Mouse (Mus musculus) neural tube, embryonic 11.5 days (tissue): ENCODE results near the gene Gucy1a1. TPM values are rescaled to one million over a fixed set of nuclear protein-coding genes. Genes with fewer than 3 reads are reported as not detected.
A peak's percentile ranks its signal among the peaks of the same experiment; 100 is the strongest.

Source experiments
- ATAC-seq: fragments of 200-750 bp; cut with Nextera tagmentation; 2 replicates; pipeline ENCODE4 v1.8.0; 2017; ENCODE audit warnings: moderate number of reproducible peaks, mild to moderate bottlenecking, moderate TSS enrichment, moderate library complexity; ENCODE audit not compliant: insufficient read depth, low FRiP score, low TSS enrichment
- DNase-seq: peaks from one replicate; pipeline ENCODE4 v3.0.0-alpha.2; 2015; ENCODE audit warnings: low spot score
- H3K27ac ChIP-seq: fragments of 300-500 bp; sonication (generic); 2 replicates; pipeline ENCODE4 v1.5.1; 2014; ENCODE audit warnings: low read depth, mild to moderate bottlenecking, low read length
- H3K27me3 ChIP-seq: fragments of 300-500 bp; sonication (generic); 2 replicates; pipeline ENCODE4 v1.6.1; 2014; ENCODE audit warnings: mild to moderate bottlenecking, low read length, mixed read lengths; ENCODE audit not compliant: control insufficient read depth, insufficient read depth
- H3K36me3 ChIP-seq: fragments of 300-500 bp; sonication (generic); 2 replicates; pipeline ENCODE4 v1.6.1; 2014; ENCODE audit warnings: mild to moderate bottlenecking, low read length, moderate library complexity, mixed read lengths; ENCODE audit not compliant: control insufficient read depth, insufficient read depth
- H3K4me1 ChIP-seq: fragments of 300-500 bp; sonication (generic); 2 replicates; pipeline ENCODE4 v1.6.1; 2014; ENCODE audit warnings: low read length, mixed read lengths; ENCODE audit not compliant: control insufficient read depth, insufficient read depth
- H3K4me2 ChIP-seq: fragments of 300-500 bp; sonication (generic); 2 replicates; pipeline ENCODE4 v1.6.1; 2014; ENCODE audit warnings: low read depth, mild to moderate bottlenecking, moderate library complexity
- H3K4me3 ChIP-seq: fragments of 300-500 bp; sonication (generic); 2 replicates; pipeline ENCODE4 v1.5.1; 2014; ENCODE audit warnings: low read depth, low read length
- H3K9ac ChIP-seq: fragments of 300-500 bp; sonication (generic); 2 replicates; pipeline ENCODE4 v1.6.1; 2014; ENCODE audit warnings: mild to moderate bottlenecking, low read length
- H3K9me3 ChIP-seq: fragments of 300-500 bp; sonication (generic); 2 replicates; pipeline ENCODE4 v1.6.1; 2016; ENCODE audit warnings: low read length; ENCODE audit not compliant: control insufficient read depth
- whole genome bisulfite sequencing: fragments of 180-500 bp; shearing (Covaris S2); extraction: QIAGEN DNeasy Blood & Tissue Kit; methylation state at CpG from one replicate; pipeline ENCODE4 v1.1.7; 2014; 5-methylcytosine and 5-hydroxymethylcytosine counted together
- polyA plus RNA-seq: library from polyadenylated mRNA; unstranded; fragments of >200 nt; fragmentation: Nextera tagmentation; extraction: Ambion mirVana; gene quantifications from 2 replicates; pipeline ENCODE4 v1.2.1, GENCODE M21; 2014

Gene Gucy1a1
- polyA plus RNA-seq, 1 experiment from 2014 or later = 3.0 TPM

DNA sequence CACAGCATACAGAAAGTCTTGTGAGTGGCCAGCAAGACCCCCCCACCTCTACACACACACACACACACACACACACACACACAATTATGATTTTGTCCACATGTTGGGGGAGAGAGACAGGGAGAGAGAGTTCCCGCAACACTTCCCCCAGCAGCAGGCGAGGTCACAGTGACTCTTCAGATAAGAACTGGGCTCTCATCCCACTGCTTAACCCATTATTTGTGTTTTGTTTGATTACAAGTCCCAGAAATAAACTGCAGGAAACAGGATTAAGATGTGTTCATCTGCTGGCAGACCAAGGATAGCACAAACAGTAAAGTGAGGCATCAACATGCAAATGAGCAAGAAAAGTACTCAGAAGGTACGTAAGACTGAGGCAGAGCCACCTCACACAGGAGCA lies 33.6 kb downstream of the Gucy1a1 start:
- 92% methylated on average over 3 of the region's 3 CpGs for WGBS

GRCm38 (mm10) chr3:82108951-82109350 lies 36.6 kb downstream of the Gucy1a1 start:
- no peak overlapping the region for H3K4me3 ChIP-seq
- 95% methylated on average over 15 of the region's 15 CpGs for WGBS

More for the DNA sequence above, 33.6 kb downstream of the Gucy1a1 start:
- ATAC-seq (no peak), DNase-seq (no peak)
- no peaks in the 10 kb centered on the region for H3K9me3 ChIP-seq
- H3K27me3 ChIP-seq = no peaks in the 10 kb centered on the region
- H3K4me2 ChIP-seq = no peak overlapping the region
- no peak overlapping the region for H3K4me3 ChIP-seq
- no peak overlapping the region for H3K9ac ChIP-seq
- no peak overlapping the region for H3K27ac ChIP-seq
- no peaks in the 10 kb centered on the region for H3K36me3 ChIP-seq
- H3K4me1 ChIP-seq = no peaks in the 10 kb centered on the region

GRCm38 (mm10) chr3:82104229-82104628 lies 41.4 kb downstream of the Gucy1a1 start:
- 76% methylated on average over 6 of the region's 6 CpGs for WGBS
- no peaks in the 10 kb centered on the region for H3K36me3 ChIP-seq
- DNase-seq (no peak), ATAC-seq (no peak)
- no peak overlapping the region for H3K4me3 ChIP-seq
- H3K27ac ChIP-seq = no peak overlapping the region
- no peak overlapping the region for H3K9ac ChIP-seq
- no peaks in the 10 kb centered on the region for H3K4me1 ChIP-seq
- H3K9me3 ChIP-seq = no peaks in the 10 kb centered on the region
- no peaks in the 10 kb centered on the region for H3K27me3 ChIP-seq
- H3K4me2 ChIP-seq = no peak overlapping the region

More at GRCm38 (mm10) chr3:82108951-82109350, 36.6 kb downstream of the Gucy1a1 start:
- H3K4me1 ChIP-seq = no peaks in the 10 kb centered on the region
- H3K9ac ChIP-seq = no peak overlapping the region
- H3K9me3 ChIP-seq = no peaks in the 10 kb centered on the region
- H3K27ac ChIP-seq = no peak overlapping the region
- DNase-seq (no peak), ATAC-seq (no peak)
- no peaks in the 10 kb centered on the region for H3K36me3 ChIP-seq
- no peak overlapping the region for H3K4me2 ChIP-seq
- H3K27me3 ChIP-seq = no peaks in the 10 kb centered on the region

GRCm38 (mm10) chr3:82099127-82099526 lies 46.5 kb downstream of the Gucy1a1 start:
- DNase-seq (no peak), ATAC-seq (no peak)
- WGBS = 80% methylated on average over 6 of the region's 6 CpGs
- no peaks in the 10 kb centered on the region for H3K9me3 ChIP-seq
- no peak overlapping the region for H3K27ac ChIP-seq
- no peak overlapping the region for H3K9ac ChIP-seq
- no peaks in the 10 kb centered on the region for H3K4me1 ChIP-seq
- no peak overlapping the region for H3K4me2 ChIP-seq
- H3K36me3 ChIP-seq = no peaks in the 10 kb centered on the region
- H3K27me3 ChIP-seq = no peaks in the 10 kb centered on the region
- no peak overlapping the region for H3K4me3 ChIP-seq

- Histone ChIP-seq H3K27ac (no peak overlapping the region), H3K27me3 (no peaks in the 10 kb centered on the region), H3K9ac (no peak overlapping the region), H3K4me1 (no peaks in the 10 kb centered on the region), H3K9me3 (no peaks in the 10 kb centered on the region), H3K4me2 (no peak overlapping the region), H3K36me3 (no peaks in the 10 kb centered on the region), H3K4me3 (no peak overlapping the region)
- DNase-seq (no peak), ATAC-seq (no peak)
- 73% methylated on average over 2 of the region's 2 CpGs for WGBS
Observed at GRCm38 (mm10) chr3:82096801-82097200, 48.8 kb downstream of the Gucy1a1 start.

GRCm38 (mm10) chr3:82074201-82074851 lies 71.3 kb downstream of the Gucy1a1 start, which contains the start of gene Gucy1b1:
TSS of gene Gucy1b1 (minus strand) at chr3:82074689.
- WGBS = 2% methylated on average over 25 of the region's 25 CpGs
- Histone ChIP-seq H3K36me3 (no peaks in the 10 kb centered on the region), H3K27ac (no peak within 1 kb of the TSS), H3K4me1 (0 out of 2 replicates have a peak, but pooled peaks cover 3% of the 10 kb centered on the region), H3K4me2 (peak within 1 kb of the TSS; percentile 96), H3K4me3 (peak within 1 kb of the TSS; percentile 40), H3K9ac (peak within 1 kb of the TSS; percentile 56), H3K9me3 (no peaks in the 10 kb centered on the region), H3K27me3 (no peaks in the 10 kb centered on the region)
- ATAC-seq = peak; percentile 98
- DNase-seq = peak; percentile 79

- H3K9ac ChIP-seq = peak overlapping the region; percentile 56
- H3K27me3 ChIP-seq = no peaks in the 10 kb centered on the region
- under 1% methylated on average over 27 of the region's 34 CpGs for WGBS
- peak overlapping the region; percentile 40 for H3K4me3 ChIP-seq
- H3K4me2 ChIP-seq = peak overlapping the region; percentile 96
- DNase-seq = peak; percentile 53
- 0 out of 2 replicates have a peak, but pooled peaks cover 3% of the 10 kb centered on the region for H3K4me1 ChIP-seq
- peak; percentile 77 for ATAC-seq
- H3K27ac ChIP-seq = no peak overlapping the region
- no peaks in the 10 kb centered on the region for H3K9me3 ChIP-seq
- H3K36me3 ChIP-seq = no peaks in the 10 kb centered on the region
Observed at GRCm38 (mm10) chr3:82073741-82074181, 71.8 kb downstream of the Gucy1a1 start.

DNA sequence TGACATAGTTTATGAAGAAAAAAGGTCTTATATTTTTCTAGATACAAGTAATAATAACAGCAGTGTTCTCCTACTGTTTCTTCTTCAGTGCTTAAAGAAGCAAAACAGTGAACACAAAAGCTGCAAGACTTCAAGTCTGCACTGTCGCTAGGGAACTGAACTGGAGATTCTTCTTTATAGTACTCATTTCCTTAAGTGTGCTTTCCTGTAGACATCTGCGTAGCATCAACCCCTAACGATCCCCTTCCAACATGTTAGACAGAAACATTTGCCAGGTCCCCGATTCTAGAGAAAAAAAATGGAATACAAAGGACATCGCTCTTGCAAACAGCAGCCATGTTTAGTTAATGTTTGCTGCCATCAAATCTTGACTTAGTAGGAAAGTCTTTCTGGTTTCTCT lies 77.8 kb downstream of the Gucy1a1 start:
- 84% methylated on average over 5 of the region's 5 CpGs for WGBS
- no peak for DNase-seq
- ATAC-seq = no peak

More for the DNA sequence above, 77.8 kb downstream of the Gucy1a1 start:
- H3K27me3 ChIP-seq = no peaks in the 10 kb centered on the region
- H3K4me3 ChIP-seq = no peak overlapping the region
- no peaks in the 10 kb centered on the region for H3K36me3 ChIP-seq
- H3K9me3 ChIP-seq = no peaks in the 10 kb centered on the region
- no peak overlapping the region for H3K27ac ChIP-seq
- H3K4me2 ChIP-seq = no peak overlapping the region
- no peak overlapping the region for H3K9ac ChIP-seq
- H3K4me1 ChIP-seq = no peaks in the 10 kb centered on the region
